In the genomic region with DNA sequence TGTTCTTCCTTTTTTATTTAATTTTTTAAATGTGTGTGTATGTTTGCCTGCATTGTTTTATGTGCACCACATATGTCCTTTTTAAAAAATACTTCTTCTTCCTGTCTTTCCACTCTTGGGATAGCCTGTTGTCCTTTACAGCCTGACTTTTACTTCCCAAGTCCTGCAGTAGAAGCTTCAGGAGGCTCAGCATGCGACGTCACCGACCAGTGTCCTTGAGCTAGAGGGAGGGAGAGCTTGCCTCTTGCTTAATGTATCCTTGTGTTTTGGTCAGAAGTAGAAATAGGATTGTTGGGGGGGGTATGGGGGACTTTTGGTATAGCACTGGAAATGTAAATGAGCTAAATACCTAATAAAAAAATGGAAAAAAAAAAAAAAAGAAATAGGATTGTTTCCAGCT, we compare ENCODE assay signal across 13 mouse cellular contexts.
"Had no signal": no experiment of that assay in that cellular context is flagged by ENCODE, and none has a peak within 500 bp of the region (broad histone marks: within the 10 kb centered on the region; RNA-seq: fewer than 3 reads in every experiment).

No protein-coding gene starts in this region.

- DNase-seq: gastrocnemius, postnatal 14 days; gastrocnemius, postnatal 36 days; heart, adult 2 months; heart, postnatal 14 days; heart, postnatal 36 days; kidney, adult 11 months; kidney, adult 2 months; kidney, adult 9 months; kidney, postnatal 14 days; kidney, postnatal 36 days; layer of hippocampus, adult 9-11 months; layer of hippocampus, postnatal 36 days; liver had no signal
